Mouse (Mus musculus): ENCODE data around the gene Cox8b.
"Not testable (repeated sequence)": the region's sequence is repeated elsewhere in the genome, so short reads cannot be mapped to it uniquely, and the experiment has no call there.

Cox8b gene

GRCm38 (mm10) chr7:140902036-140902875, 2.0 kb upstream of the Cox8b start:
- CTCF ChIA-PET, result interaction anchor here (0.9 to 3.1 kb wide), 23 partner anchors 9 to 715 kb away, joined by 3 to 50 read pairs (median 5); partner anchors contain the start of genes Scgb1c1 (in 3 of the 4), Odf3 (in 2 of the 4), Pgghg (in 1 of the 4) and Psmd13 (in 1 of the 4)

GRCm38 (mm10) chr7:140899121-140899520, 1.1 kb downstream of the Cox8b start:
- ChIA-PET POLR2A (interaction anchor here in 2 of 4 experiments (0.5 to 2.5 kb wide), 14 partner anchors 9 to 326 kb away, joined by 3 to 7 read pairs (median 4); partner anchors contain the start of genes Gm45785 (in 1 of the 2), Psmd13 (in 1 of the 2), Ric8a (in 1 of the 2) and Sirt3 (in 1 of the 2)), CTCF (interaction anchor here in 2 of 4 experiments (0.8 to 1.1 kb wide), 3 partner anchors 9 to 54 kb away, joined by 3 to 5 read pairs (median 3); partner anchors contain the start of gene Scgb1c1 (in 2 of the 2))

More at GRCm38 (mm10) chr7:140902036-140902875, 2.0 kb upstream of the Cox8b start:
- POLR2A ChIA-PET, result interaction anchor here in 3 of 4 experiments (0.7 to 2.3 kb wide), 19 partner anchors 8 to 821 kb away, joined by 3 to 12 read pairs (median 4); partner anchors contain the start of genes Sirt3 (in 3 of the 3), Psmd13 (in 2 of the 3), Gm45785 (in 1 of the 3) and Nlrp6 (in 1 of the 3)

GRCm38 (mm10) chr7:140897863-140898262, 2.4 kb downstream of the Cox8b start:
- CTCF ChIA-PET, result interaction anchor here in 1 of 4 experiments (0.9 kb wide), 1 partner anchor 53 kb away, joined by 4 read pairs; the partner anchor contains the start of gene Scgb1c1

GRCm38 (mm10) chr7:140894611-140895010, 5.6 kb downstream of the Cox8b start:
- POLR2A ChIA-PET, result interaction anchor here in 3 of 4 experiments (0.6 to 2.0 kb wide), 10 partner anchors 9 to 74 kb away, joined by 3 to 6 read pairs (median 4); partner anchors contain the start of genes Bet1l (in 3 of the 3), Ric8a (in 2 of the 3), Psmd13 (in 1 of the 3) and Sirt3 (in 1 of the 3)
- CTCF ChIA-PET, result interaction anchor here in 1 of 4 experiments (0.9 to 1.2 kb wide), 2 partner anchors 9 to 14 kb away, joined by 4 read pairs; no protein-coding TSS in a partner anchor

More at GRCm38 (mm10) chr7:140897863-140898262, 2.4 kb downstream of the Cox8b start:
- POLR2A ChIA-PET, result interaction anchor here in 1 of 4 experiments (1.3 to 1.4 kb wide), 2 partner anchors 15 to 17 kb away, joined by 3 to 4 read pairs; partner anchors contain the start of gene Sirt3

- ChIA-PET CTCF (interaction anchor here in 1 of 4 experiments (0.9 to 1.2 kb wide), 2 partner anchors 10 to 15 kb away, joined by 4 read pairs; no protein-coding TSS in a partner anchor), POLR2A (interaction anchor here in 3 of 4 experiments (0.7 to 2.0 kb wide), 9 partner anchors 9 to 73 kb away, joined by 3 to 6 read pairs (median 4); partner anchors contain the start of genes Bet1l (in 2 of the 3), Psmd13 (in 1 of the 3), Ric8a (in 1 of the 3) and Sirt3 (in 1 of the 3))
These were observed 6.2 kb downstream of the Cox8b start for GRCm38 (mm10) chr7:140894031-140894430.

GRCm38 (mm10) chr7:140890636-140891035, 9.6 kb downstream of the Cox8b start:
- CTCF ChIA-PET, result not testable (repeated sequence)
- POLR2A ChIA-PET, result interaction anchor here in 2 of 4 experiments (1.4 to 1.7 kb wide), 3 partner anchors 10 to 179 kb away, joined by 3 to 6 read pairs (median 3); no protein-coding TSS in a partner anchor

- ChIA-PET POLR2A (interaction anchor here (0.5 to 3.1 kb wide), 32 partner anchors 9 to 766 kb away, joined by 3 to 35 read pairs (median 3); partner anchors contain the start of genes Gm45785 (in 3 of the 4), Ric8a (in 3 of the 4), Bet1l (in 2 of the 4) and Zfp941 (in 2 of the 4)), CTCF (interaction anchor here in 3 of 4 experiments (0.5 to 1.9 kb wide), 6 partner anchors 21 to 694 kb away, joined by 3 to 9 read pairs (median 3); no protein-coding TSS in a partner anchor)
These were observed 17.8 kb downstream of the Cox8b start for GRCm38 (mm10) chr7:140882469-140882803.

GRCm38 (mm10) chr7:140881696-140882468, 18.4 kb downstream of the Cox8b start, which contains the start of the genes Psmd13 and Sirt3:
TSS of gene Psmd13 (plus strand) at chr7:140881968.
TSS of gene Sirt3 (minus strand) at chr7:140882309.
- ChIA-PET CTCF (interaction anchor here in 3 of 4 experiments (0.5 to 1.9 kb wide), 7 partner anchors 21 to 693 kb away, joined by 3 to 9 read pairs (median 3); partner anchors contain the start of gene Pgghg (in 1 of the 3)), POLR2A (interaction anchor here (0.6 to 3.1 kb wide), 42 partner anchors 10 to 765 kb away, joined by 3 to 35 read pairs (median 4); partner anchors contain the start of genes Gm45785 (in 3 of the 4), Ric8a (in 3 of the 4), Bet1l (in 2 of the 4) and Zfp941 (in 2 of the 4))

GRCm38 (mm10) chr7:140880865-140881515, 19.3 kb downstream of the Cox8b start:
- ChIA-PET POLR2A (interaction anchor here (0.6 to 3.1 kb wide), 33 partner anchors 9 to 1233 kb away, joined by 3 to 35 read pairs (median 5); partner anchors contain the start of genes Gm45785 (in 3 of the 4), Bet1l (in 2 of the 4), Ric8a (in 2 of the 4) and Echs1 (in 1 of the 4)), CTCF (interaction anchor here in 2 of 4 experiments (0.6 to 1.9 kb wide), 3 partner anchors 12 to 60 kb away, joined by 3 to 9 read pairs (median 3); partner anchors contain the start of gene Pgghg (in 1 of the 2))

GRCm38 (mm10) chr7:140880419-140880818, 19.8 kb downstream of the Cox8b start:
- ChIA-PET CTCF (interaction anchor here in 2 of 4 experiments (0.6 to 1.0 kb wide), 2 partner anchors 12 to 61 kb away, joined by 3 read pairs; partner anchors contain the start of gene Pgghg (in 1 of the 2)), POLR2A (interaction anchor here (0.6 to 3.1 kb wide), 25 partner anchors 8 to 1232 kb away, joined by 3 to 35 read pairs (median 5); partner anchors contain the start of genes Gm45785 (in 3 of the 4), Bet1l (in 2 of the 4), Ric8a (in 2 of the 4) and Echs1 (in 1 of the 4))

- ChIA-PET CTCF (no interaction called here), POLR2A (interaction anchor here in 1 of 4 experiments (2.0 kb wide), 1 partner anchor 10 kb away, joined by 6 read pairs; no protein-coding TSS in a partner anchor)
These were observed 20.9 kb downstream of the Cox8b start for GRCm38 (mm10) chr7:140879355-140879754.

GRCm38 (mm10) chr7:140877364-140877763, 22.9 kb downstream of the Cox8b start:
- POLR2A ChIA-PET, result interaction anchor here in 3 of 4 experiments (0.6 to 3.2 kb wide), 8 partner anchors 12 to 752 kb away, joined by 3 to 11 read pairs (median 3); partner anchors contain the start of genes Cox8b (in 1 of the 3), Gm45785 (in 1 of the 3) and Ric8a (in 1 of the 3)
- CTCF ChIA-PET, result interaction anchor here in 1 of 4 experiments (0.7 to 1.3 kb wide), 2 partner anchors 31 to 72 kb away, joined by 3 to 4 read pairs; no protein-coding TSS in a partner anchor

- POLR2A ChIA-PET, result interaction anchor here in 1 of 4 experiments (0.7 to 2.0 kb wide), 3 partner anchors 9 to 319 kb away, joined by 3 to 7 read pairs (median 4); partner anchors contain the start of genes Hras and Lrrc56
- CTCF ChIA-PET, result interaction anchor here in 1 of 4 experiments (1.2 kb wide), 1 partner anchor 9 kb away, joined by 3 read pairs; no protein-coding TSS in a partner anchor
These were observed 26.0 kb downstream of the Cox8b start for GRCm38 (mm10) chr7:140874224-140874623.

GRCm38 (mm10) chr7:140864761-140865160, 35.5 kb downstream of the Cox8b start:
- POLR2A ChIA-PET, result interaction anchor here in 3 of 4 experiments (0.7 to 2.0 kb wide), 12 partner anchors 8 to 36 kb away, joined by 3 to 13 read pairs (median 4); partner anchors contain the start of genes Gm45785 (in 2 of the 3), Odf3 (in 2 of the 3), Ric8a (in 2 of the 3) and Cox8b (in 1 of the 3)
- CTCF ChIA-PET, result interaction anchor here in 1 of 4 experiments (1.1 kb wide), 1 partner anchor 10 kb away, joined by 3 read pairs; no protein-coding TSS in a partner anchor

- ChIA-PET POLR2A (interaction anchor here in 3 of 4 experiments (0.5 to 6.8 kb wide), 11 partner anchors 10 to 780 kb away, joined by 3 to 50 read pairs (median 6); partner anchors contain the start of gene Psmd13 (in 1 of the 3)), CTCF (interaction anchor here in 1 of 4 experiments (0.6 kb wide), 1 partner anchor 289 kb away, joined by 4 read pairs; no protein-coding TSS in a partner anchor)
These were observed 39.5 kb downstream of the Cox8b start for GRCm38 (mm10) chr7:140860728-140861127.
